Mouse (Mus musculus): ENCODE measurements around the gene Kcnj5. TPM values are rescaled to one million over a fixed set of nuclear protein-coding genes. Genes with fewer than 3 reads are reported as not detected.

The Kcnj5 gene
- total and polyA plus RNA-seq, 3 experiments: not detected

DNA sequence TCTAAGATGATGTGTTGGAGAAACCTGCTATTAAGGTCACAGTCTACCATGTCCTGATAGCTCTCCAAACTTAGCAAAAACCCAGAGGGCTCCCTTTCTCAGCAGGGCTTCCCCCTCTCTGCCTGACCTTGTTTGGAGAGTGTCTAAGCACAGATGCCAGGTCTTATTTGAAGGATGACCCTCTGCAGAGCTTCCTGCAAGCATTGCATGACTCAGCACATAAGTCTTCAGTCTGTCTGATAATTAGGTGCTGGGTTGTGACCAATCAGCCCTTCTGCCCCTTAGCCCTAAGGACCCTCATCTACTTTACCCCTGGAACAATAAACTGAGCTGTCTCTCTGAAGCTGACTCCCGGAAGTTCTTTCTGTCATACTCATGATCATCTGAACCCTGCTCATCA is 16.6 kb upstream of the Kcnj5 start:
- Histone ChIP-seq H3K36me3 (ENCODE audit: control insufficient read depth in 1 of 2, insufficient read depth in 2 of 2, low read length in 2 of 2) (no peaks in the 10 kb centered on the region), H3K4me3 (ENCODE audit: control insufficient read depth in 1 of 2, insufficient read depth in 1 of 2, low read depth in 2 of 2, low read length in 2 of 2) (no peak overlapping the region), H3K9ac (ENCODE audit: control insufficient read depth, low read depth, low read length, poor library complexity, severe bottlenecking) (no peak overlapping the region), H3K79me2 (ENCODE audit: control insufficient read depth, insufficient read depth, low read length, poor library complexity) (no peaks in the 10 kb centered on the region), H3K4me1 (ENCODE audit: control insufficient read depth in 1 of 2, insufficient read depth in 2 of 2, low read length in 2 of 2) (no peaks in the 10 kb centered on the region), H3K27me3 (ENCODE audit: control insufficient read depth in 1 of 2, insufficient read depth in 2 of 2, low read length in 2 of 2) (peaks cover 0 to 5% of the 10 kb centered on the region in 2 experiments; a peak in 2 of 4 replicates), H3K9me3 (replicated peaks; ENCODE audit: insufficient read depth, low read length) (no peaks in the 10 kb centered on the region), H3K27ac (ENCODE audit: control insufficient read depth, low read depth, low read length) (no peak overlapping the region)
- no peak for TF ChIP-seq ZMIZ1 (IDR thresholded peaks at IDR 0.05; ENCODE audit: low read depth, low read length)
- TF ChIP-seq MXI1 (IDR thresholded peaks at IDR 0.05; ENCODE audit: low read depth, low read length): no peak
- no peak for TF ChIP-seq POLR2AphosphoS2 (IDR thresholded peaks at IDR 0.05; ENCODE audit: low read length)
- TF ChIP-seq MAFK (IDR thresholded peaks at IDR 0.05; ENCODE audit: borderline replicate concordance, low read depth, low read length): no peak
- TF ChIP-seq GABPA (IDR thresholded peaks at IDR 0.05; ENCODE audit: low read depth, low read length): no peak
- TF ChIP-seq MYB (IDR thresholded peaks at IDR 0.05; ENCODE audit: low read depth, low read length): no peak
- no peak for TF ChIP-seq ZC3H11A (IDR thresholded peaks at IDR 0.05; ENCODE audit: low read depth, low read length)
- no peak for TF ChIP-seq ZNF384 (IDR thresholded peaks at IDR 0.05; ENCODE audit: low read depth, low read length)
- TF ChIP-seq RCOR1 (IDR thresholded peaks at IDR 0.05; ENCODE audit: low read depth, low read length): no peak
- no peak for TF ChIP-seq CHD2 (IDR thresholded peaks at IDR 0.05; ENCODE audit: low read length)
- no peak for TF ChIP-seq RAD21 (IDR thresholded peaks at IDR 0.05; ENCODE audit: low read depth, low read length)
- DNase-seq (ENCODE audit: low read depth, low spot score): no peak

DNA sequence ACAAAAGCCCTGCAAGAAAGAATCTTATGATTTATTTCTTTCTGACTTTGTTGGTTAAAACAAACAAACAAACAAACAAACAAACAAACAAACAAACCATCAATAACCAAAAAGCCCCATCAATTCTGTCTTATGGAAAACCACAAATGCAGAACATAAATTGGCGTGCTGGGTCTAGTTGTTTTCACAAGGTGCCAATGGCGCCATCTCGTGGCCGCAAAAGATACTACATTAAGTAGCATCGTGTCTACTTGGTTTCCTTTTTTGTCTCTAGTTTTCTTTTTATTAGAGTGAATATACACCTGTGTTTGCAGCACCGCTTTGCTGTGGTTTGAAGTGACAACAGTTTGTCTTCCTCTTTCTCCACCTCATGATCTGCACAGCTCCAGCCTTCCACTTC is 6.2 kb upstream of the Kcnj5 start:
- Histone ChIP-seq H3K27ac (ENCODE audit: control insufficient read depth, low read depth, low read length) (no peak overlapping the region), H3K27me3 (ENCODE audit: control insufficient read depth in 1 of 2, insufficient read depth in 2 of 2, low read length in 2 of 2) (no peaks in the 10 kb centered on the region), H3K79me2 (ENCODE audit: control insufficient read depth, insufficient read depth, low read length, poor library complexity) (no peaks in the 10 kb centered on the region), H3K4me1 (ENCODE audit: control insufficient read depth in 1 of 2, insufficient read depth in 2 of 2, low read length in 2 of 2) (no peaks in the 10 kb centered on the region; a peak in 1 of 4 replicates), H3K9ac (ENCODE audit: control insufficient read depth, low read depth, low read length, poor library complexity, severe bottlenecking) (no peak overlapping the region), H3K4me3 (ENCODE audit: control insufficient read depth in 1 of 2, insufficient read depth in 1 of 2, low read depth in 2 of 2, low read length in 2 of 2) (peak overlapping the region in 1 of 2 experiments; percentile 10; a peak in 1 of 4 replicates), H3K36me3 (ENCODE audit: control insufficient read depth in 1 of 2, insufficient read depth in 2 of 2, low read length in 2 of 2) (no peaks in the 10 kb centered on the region; a peak in 1 of 4 replicates), H3K9me3 (replicated peaks; ENCODE audit: insufficient read depth, low read length) (no peaks in the 10 kb centered on the region)
- no peak for TF ChIP-seq ZKSCAN1 (IDR thresholded peaks at IDR 0.05; ENCODE audit: low read depth, low read length)
- TF ChIP-seq USF1 (IDR thresholded peaks at IDR 0.05; ENCODE audit: low read depth, low read length): no peak
- TF ChIP-seq NRF1 (IDR thresholded peaks at IDR 0.05; ENCODE audit: insufficient read depth, low read depth, low read length, poor library complexity, severe bottlenecking): no peak
- peak; percentile 87 for TF ChIP-seq RAD21 (IDR thresholded peaks at IDR 0.05; ENCODE audit: low read depth, low read length)
- no peak for TF ChIP-seq ZMIZ1 (IDR thresholded peaks at IDR 0.05; ENCODE audit: low read depth, low read length)
- peak; percentile 91 for TF ChIP-seq ZC3H11A (IDR thresholded peaks at IDR 0.05; ENCODE audit: low read depth, low read length)
- TF ChIP-seq SMC3 (IDR thresholded peaks at IDR 0.05; ENCODE audit: low read depth, low read length): peak; percentile 97
- no peak for TF ChIP-seq MYB (IDR thresholded peaks at IDR 0.05; ENCODE audit: low read depth, low read length)
- TF ChIP-seq CTCF (IDR thresholded peaks at IDR 0.05 in 2 of 3, conservative IDR thresholded peaks at IDR 0.05 in 1 of 3; ENCODE audit: control insufficient read depth in 1 of 3, insufficient read depth in 1 of 3, low read depth in 2 of 3, low read length in 3 of 3, poor library complexity in 1 of 3, severe bottlenecking in 1 of 3): peak; percentile 71 to 92 (median 81)
- TF ChIP-seq MAZ (IDR thresholded peaks at IDR 0.05; ENCODE audit: low read depth, low read length): no peak
- no peak for TF ChIP-seq E2F4 (IDR thresholded peaks at IDR 0.05; ENCODE audit: borderline replicate concordance, low read depth, low read length)
- TF ChIP-seq TBP (IDR thresholded peaks at IDR 0.05; ENCODE audit: low read depth, low read length): no peak
- TF ChIP-seq MAX (IDR thresholded peaks at IDR 0.05; ENCODE audit: low read length): no peak
- no peak for TF ChIP-seq RCOR1 (IDR thresholded peaks at IDR 0.05; ENCODE audit: low read depth, low read length)
- no peak for TF ChIP-seq POLR2A (IDR thresholded peaks at IDR 0.05; ENCODE audit: control insufficient read depth in 1 of 2, insufficient read depth in 1 of 2, low read depth in 1 of 2, low read length in 2 of 2, poor library complexity in 1 of 2)
- TF ChIP-seq CHD1 (IDR thresholded peaks at IDR 0.05; ENCODE audit: low read depth, low read length): no peak
- TF ChIP-seq KAT2A (conservative IDR thresholded peaks at IDR 0.05; ENCODE audit: low read depth, low read length): no peak
- TF ChIP-seq UBTF (IDR thresholded peaks at IDR 0.05; ENCODE audit: borderline replicate concordance, insufficient read depth, low read depth, low read length): no peak
- no peak for TF ChIP-seq MEF2A (IDR thresholded peaks at IDR 0.05; ENCODE audit: extremely low read depth, insufficient replicate concordance, low read depth, low read length, poor library complexity, severe bottlenecking)
- peak; percentile 82 for DNase-seq (ENCODE audit: low read depth, low spot score)

Data from MEL (cell line).